Mouse (Mus musculus): ENCODE measurements around the gene Abca9. TPM values are rescaled to one million over a fixed set of nuclear protein-coding genes. Genes with fewer than 3 reads are reported as not detected.

The Abca9 gene
- 2.3 and 2.7 TPM in 2 replicates for polyA plus RNA-seq (2015; fragmentation: Nextera tagmentation; extraction: Ambion mirVana)

GRCm38 (mm10) chr11:110167459-110168251 lies at the start of gene Abca9:
TSS of gene Abca9 (minus strand) at chr11:110168196.

GRCm38 (mm10) chr11:110095858-110096257 lies 72.1 kb downstream of the Abca9 start, which contains the start of gene Abca8a:
TSS of gene Abca8a (minus strand) at chr11:110095978.

Other genes starting within 250 kb of the Abca9 start
- 2.0 and 3.4 TPM in 2 replicates for gene Abca8b, start 172.4 kb downstream of the Abca9 start, polyA plus RNA-seq (2015; fragmentation: Nextera tagmentation; extraction: Ambion mirVana)
- 7.8 and 11.8 TPM in 2 replicates for gene Abca8a, start 72.2 kb downstream of the Abca9 start, polyA plus RNA-seq (2015; fragmentation: Nextera tagmentation; extraction: Ambion mirVana)
- 4.9 and 5.1 TPM in 2 replicates for gene Abca6, start 83.6 kb upstream of the Abca9 start, polyA plus RNA-seq (2015; fragmentation: Nextera tagmentation; extraction: Ambion mirVana)
- gene Abca5, start 169.5 kb upstream of the Abca9 start, polyA plus RNA-seq (2015; fragmentation: Nextera tagmentation; extraction: Ambion mirVana): 3.6 and 4.3 TPM in 2 replicates
- 6.2 and 7.6 TPM in 2 replicates for gene Map2k6, start 230.9 kb upstream of the Abca9 start, polyA plus RNA-seq (2015; fragmentation: Nextera tagmentation; extraction: Ambion mirVana)

All from adrenal gland, postnatal 0 days (tissue).